Mouse (Mus musculus) gastrocnemius, postnatal 36 days (tissue): ENCODE measurements around the gene Tenm2. TPM values are rescaled to one million over a fixed set of nuclear protein-coding genes. Genes with fewer than 3 reads are reported as not detected.

Experiments
- DNase-seq, 2 experiments: peaks; one replicate each; pipeline ENCODE4 v3.0.0; 2022
- intact Hi-C: fragments of 180-260 bp; cut with DNase I; formaldehyde crosslinking; loops from one replicate; pipeline ENCODE4 v1.15.1; 2025
- total RNA-seq, 2 experiments: library from RNA; stranded (reverse); gene quantifications; 2 replicates each; pipeline ENCODE4 v1.2.3; 2021

The Tenm2 gene
- total RNA-seq, 2 experiments from 2014 or later: 0.26 to 0.57 TPM

GRCm38 (mm10) chr11:36919301-36919700 lies 316.5 kb downstream of the Tenm2 start:
- DNase-seq: no peak
- intact Hi-C loops: no loop called here

DNA sequence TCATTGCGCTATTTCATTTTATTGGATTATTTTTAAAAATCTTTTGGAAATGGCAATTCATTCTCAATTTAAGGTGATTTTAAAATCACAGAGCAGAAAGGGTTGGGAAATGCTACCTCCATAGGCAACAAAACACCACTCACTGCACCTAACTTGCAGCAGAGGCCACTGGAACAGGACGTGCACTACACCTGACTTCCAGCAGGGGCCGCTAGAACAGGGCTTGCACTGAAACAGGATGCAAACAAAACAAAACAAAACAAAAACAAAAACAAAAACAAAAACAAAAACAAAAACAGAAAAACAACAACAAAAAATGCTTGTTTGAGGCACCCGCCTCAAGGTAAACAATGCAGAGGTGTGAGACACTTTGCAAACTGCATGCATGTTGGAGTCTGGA lies 324.4 kb downstream of the Tenm2 start:
- DNase-seq: no peak
- intact Hi-C loops: no loop called here

GRCm38 (mm10) chr11:36909036-36909435 lies 326.7 kb downstream of the Tenm2 start:
- intact Hi-C loops: no loop called here
- no peak for DNase-seq

GRCm38 (mm10) chr11:36902302-36902701 lies 333.5 kb downstream of the Tenm2 start:
- no peak for DNase-seq
- intact Hi-C loops: no loop called here

GRCm38 (mm10) chr11:36893061-36893460 lies 342.7 kb downstream of the Tenm2 start:
- DNase-seq: no peak
- intact Hi-C loops: no loop called here

DNA sequence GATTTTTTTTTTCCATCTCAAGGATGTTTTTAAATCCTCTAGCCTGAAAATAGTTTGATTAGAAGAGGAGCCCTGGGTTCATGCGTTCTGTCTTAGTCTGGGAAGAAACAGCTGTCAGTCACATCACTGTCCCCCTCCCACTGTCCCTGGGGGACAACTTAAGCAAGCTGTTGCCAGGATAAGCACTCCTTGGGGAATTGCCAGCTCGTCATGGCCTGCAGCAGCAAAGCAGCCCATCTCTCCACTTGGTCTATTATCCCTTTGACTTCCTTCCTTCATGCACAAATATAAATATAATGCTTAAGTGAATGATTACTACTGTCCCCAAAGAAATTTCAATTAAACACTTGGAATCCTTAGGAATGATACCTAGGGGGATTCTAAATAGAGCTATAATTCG lies 344.7 kb downstream of the Tenm2 start:
- intact Hi-C loops: no loop called here
- no peak for DNase-seq

GRCm38 (mm10) chr11:36887490-36887889 lies 348.3 kb downstream of the Tenm2 start:
- intact Hi-C loops: no loop called here

GRCm38 (mm10) chr11:36886147-36886546 lies 349.6 kb downstream of the Tenm2 start:
- intact Hi-C loops: no loop called here
- no peak for DNase-seq

More at GRCm38 (mm10) chr11:36887490-36887889, 348.3 kb downstream of the Tenm2 start:
- no peak for DNase-seq

DNA sequence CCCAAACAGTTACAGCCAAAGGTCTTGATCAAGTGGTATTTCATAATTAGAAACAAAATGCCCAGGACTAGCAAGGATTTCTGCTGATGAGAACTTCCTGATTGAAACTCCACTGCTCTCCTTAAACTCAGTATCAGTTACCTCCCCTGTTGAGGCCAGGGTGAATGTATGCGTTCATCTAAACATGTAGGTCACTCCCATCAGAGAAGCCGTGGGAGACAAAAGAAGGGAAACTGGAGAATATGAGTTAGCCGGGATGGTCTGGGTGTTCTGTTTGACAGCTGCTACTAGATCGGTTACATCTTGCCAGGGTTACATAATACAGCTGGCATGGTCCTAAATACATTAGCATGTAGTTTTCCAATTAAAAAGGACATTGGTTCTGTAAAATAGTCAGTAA lies 362.8 kb downstream of the Tenm2 start:
- no peak for DNase-seq
- intact Hi-C loops: no loop called here

DNA sequence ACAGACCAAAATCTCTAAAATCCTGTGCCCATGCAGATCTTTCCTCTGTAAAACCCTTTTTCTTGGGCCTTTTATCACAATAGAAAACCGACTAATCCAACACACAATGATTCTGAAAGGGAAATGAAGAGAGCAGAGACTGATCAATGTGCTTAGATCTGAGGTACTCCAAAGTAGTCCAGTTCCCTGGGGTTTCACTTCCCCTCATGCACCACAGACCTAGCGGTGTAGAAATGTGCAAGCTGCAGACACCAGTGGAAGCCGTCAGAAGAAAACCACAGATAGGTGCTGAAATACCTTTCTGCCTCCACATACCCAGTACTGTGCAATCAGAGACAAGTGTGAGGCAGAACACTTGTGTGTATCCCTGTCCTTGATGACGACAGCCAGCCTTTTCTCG lies 365.2 kb downstream of the Tenm2 start:
- intact Hi-C loops: no loop called here
- DNase-seq: no peak

GRCm38 (mm10) chr11:36851690-36852089 lies 384.1 kb downstream of the Tenm2 start:
- intact Hi-C loops: no loop called here
- no peak for DNase-seq

DNA sequence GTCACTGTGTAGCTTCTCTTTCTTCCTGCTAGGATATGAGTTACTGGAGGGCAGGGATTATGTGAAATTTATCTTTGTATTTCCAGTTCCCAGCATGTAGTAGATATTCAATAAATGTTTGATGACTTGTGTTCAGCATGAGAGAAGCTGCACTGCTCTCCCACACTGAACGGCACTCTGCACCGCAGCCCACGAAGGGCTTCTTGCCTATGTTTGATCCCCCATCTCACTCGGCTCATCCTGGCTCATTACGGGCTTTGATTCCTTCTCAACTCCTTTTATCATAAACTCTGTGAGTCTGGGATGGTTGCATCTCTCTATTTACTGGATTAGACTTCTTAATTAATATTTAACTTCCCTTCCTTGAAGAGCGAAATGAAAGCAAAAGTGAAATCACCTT lies 388.3 kb downstream of the Tenm2 start:
- intact Hi-C loops: no loop called here
- DNase-seq: no peak

- DNase-seq: no peak
- intact Hi-C loops: no loop called here
These were observed 402.9 kb downstream of the Tenm2 start for GRCm38 (mm10) chr11:36832855-36833254.

DNA sequence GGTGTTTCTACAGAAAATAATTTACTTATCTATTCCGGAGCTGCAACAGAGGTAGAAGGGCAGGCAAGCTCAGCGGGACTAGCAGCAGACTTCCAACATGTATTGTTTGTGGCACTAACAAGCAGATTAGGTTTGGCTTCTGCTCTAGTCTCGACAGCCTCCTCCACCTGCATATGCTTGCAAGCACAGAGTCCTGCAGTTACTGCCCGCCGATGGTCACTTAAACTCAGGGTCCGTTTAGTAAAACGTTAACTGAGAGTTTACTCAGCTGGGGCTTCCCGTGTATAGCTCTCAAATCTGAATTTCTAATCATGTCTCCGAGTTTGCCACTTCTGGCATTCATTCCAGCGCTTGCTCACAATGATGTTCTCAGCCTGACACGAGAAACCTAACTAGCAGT lies 404.3 kb downstream of the Tenm2 start:
- DNase-seq: no peak
- intact Hi-C loops: no loop called here

DNA sequence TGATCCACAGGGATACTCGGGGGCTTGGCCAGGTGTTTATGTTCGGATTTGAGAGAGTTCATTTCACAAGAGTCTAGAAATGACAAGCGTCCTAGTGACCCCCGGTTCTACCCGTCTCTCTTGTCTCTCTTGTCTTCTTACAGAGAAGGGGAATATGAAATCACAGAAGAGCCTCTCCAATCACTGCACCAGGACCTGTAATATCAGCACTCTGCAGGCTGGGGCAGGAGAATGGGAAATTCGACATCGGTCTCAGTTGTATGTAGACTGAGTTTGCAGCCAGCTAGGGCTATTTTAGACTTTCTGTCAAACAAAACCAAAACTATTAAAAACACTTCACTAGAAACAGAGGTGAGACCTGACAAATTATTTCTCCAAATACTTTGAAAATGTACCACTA lies 411.1 kb downstream of the Tenm2 start:
- intact Hi-C loops: no loop called here
- DNase-seq: no peak

DNA sequence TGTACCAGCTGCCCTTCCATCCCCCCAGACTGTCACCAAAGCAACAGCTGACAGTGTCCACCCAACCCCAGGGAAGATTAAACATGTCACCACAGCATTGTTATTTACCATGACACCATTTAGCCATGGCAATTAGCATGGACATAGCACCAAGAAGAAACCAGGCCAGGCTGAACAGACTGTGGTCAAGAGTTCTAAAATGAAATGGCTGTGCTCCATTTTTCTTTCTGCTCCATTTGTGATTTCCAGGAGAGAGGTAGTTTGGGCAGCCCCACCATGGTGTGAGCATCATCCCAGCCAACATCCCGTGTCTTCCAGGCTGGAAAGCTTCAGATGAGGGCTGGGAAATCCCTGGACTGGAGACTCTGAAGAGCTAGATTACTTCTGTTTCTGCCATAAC lies 431.1 kb downstream of the Tenm2 start:
- DNase-seq: no peak
- intact Hi-C loops: no loop called here

DNA sequence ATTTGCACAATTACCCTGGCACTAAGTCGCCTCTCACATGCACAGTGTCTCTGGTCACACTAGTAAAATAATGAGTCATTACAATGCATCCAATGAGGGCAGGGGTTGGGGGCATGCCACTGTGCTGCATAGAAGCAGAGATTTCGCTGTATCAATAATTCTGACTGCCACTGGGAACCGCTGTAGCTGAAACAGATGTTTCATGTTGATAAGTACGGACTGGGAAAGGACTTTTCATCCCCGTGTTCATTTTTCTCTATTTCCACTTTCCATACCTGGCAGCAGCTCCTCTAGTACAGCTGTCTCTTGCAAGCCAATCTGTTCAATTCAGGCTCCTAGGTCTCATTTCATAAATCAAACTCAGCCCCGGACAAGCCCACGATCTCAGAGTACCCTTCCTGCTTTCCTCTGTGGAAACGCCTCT lies 433.5 kb downstream of the Tenm2 start:
- intact Hi-C loops: no loop called here
- no peak for DNase-seq

GRCm38 (mm10) chr11:36801683-36802082 lies 434.1 kb downstream of the Tenm2 start:
- intact Hi-C loops: no loop called here
- DNase-seq: no peak

DNA sequence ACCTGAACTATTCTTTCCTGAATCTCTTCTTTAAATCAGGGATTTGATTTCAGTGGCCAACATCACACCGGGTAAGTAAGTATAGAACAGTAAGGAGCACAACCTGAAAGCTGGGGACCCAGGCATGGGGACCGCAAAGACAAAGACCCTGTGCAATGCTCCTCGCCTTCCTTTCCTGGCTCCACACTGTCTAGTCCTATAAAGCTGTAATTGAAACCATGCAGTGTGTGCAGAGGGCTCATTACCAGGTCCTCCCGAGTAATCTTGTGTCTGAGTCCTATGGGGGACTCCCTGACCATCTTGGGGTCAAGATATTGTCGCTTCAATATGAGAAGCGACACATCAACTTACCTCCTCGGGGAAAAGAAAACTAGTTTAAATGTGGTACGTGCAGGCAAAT lies 436.4 kb downstream of the Tenm2 start:
- DNase-seq: no peak
- intact Hi-C loops: no loop called here

DNA sequence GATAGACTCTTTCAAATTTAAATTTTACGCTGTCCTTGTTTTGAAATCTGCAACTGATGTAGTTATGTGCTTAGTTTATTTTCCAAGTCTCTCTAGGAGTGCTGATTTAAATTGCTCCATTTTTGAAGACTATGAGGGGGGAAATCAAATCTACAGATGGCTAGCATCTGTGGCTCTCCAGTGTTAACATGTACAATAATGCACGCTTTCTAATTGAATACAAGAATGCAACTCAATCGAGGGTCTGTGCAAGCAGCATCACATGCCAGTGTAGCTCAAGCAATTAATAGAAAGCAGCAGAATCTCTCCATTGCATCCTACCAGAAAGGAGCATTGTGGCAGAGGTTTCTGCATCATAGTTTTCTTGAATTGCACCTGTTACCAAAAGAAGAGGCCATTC lies 477.8 kb downstream of the Tenm2 start:
- no peak for DNase-seq
- intact Hi-C loops: no loop called here

DNA sequence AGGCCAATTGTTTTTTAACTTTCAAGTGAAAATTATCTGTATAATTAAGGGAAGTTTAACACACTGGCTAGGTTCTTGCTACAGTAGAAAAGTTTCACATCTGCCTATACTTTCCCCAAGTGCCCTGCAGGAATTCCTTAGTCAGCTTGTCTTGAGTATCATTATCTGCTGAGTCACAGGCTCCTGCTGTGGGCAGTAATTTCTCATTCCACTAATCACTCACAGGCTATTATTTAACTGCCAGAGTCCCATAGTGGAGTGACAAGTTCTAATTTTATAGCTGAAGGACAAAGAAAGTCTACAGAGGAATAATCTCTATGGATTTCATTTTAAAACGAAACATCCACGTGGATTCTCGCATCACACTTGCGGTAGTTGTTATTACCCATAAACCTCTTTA lies 489.5 kb downstream of the Tenm2 start:
- intact Hi-C loops: no loop called here
- no peak for DNase-seq

DNA sequence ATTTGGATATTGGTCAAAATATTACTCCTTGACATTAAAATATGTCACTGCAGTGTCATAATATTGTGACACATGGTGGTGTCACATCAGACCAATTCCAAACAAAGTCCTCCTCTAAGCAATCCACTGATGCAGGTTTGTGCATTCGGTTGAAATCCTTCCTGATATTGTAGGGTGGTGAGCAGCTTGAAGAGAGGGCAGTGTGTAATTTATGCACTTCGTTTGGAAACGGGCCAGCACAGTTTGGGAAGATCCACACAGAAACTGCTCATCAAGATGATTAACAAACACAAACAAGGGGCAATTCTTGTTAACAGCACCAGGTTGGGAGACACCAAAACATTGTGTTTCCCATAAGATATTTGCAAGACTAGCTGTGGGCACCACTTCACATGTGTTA lies 508.0 kb downstream of the Tenm2 start:
- DNase-seq: no peak
- intact Hi-C loops: loop anchor here (10.0 kb wide), 1 partner anchor 303 kb away; no protein-coding TSS in a partner anchor

DNA sequence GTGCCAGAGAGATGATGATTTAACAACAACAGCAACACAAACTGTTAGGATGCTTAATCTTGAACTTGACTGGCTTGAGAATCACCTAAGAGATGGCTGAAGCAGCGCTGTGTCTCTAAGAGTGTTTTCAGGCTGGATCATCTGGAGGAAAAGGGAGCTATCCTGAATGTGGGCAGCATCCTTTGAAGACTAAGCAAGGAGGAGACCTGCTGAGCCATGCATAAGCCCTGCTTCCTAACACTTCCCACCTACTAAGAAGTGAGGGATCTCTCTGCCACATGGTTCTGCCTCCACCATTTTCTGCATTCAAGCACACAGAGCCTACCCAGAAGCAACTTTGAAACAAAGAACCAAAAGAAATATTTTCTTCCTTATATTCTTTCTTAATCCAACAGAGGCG lies 532.9 kb downstream of the Tenm2 start:
- no peak for DNase-seq
- intact Hi-C loops: no loop called here

DNA sequence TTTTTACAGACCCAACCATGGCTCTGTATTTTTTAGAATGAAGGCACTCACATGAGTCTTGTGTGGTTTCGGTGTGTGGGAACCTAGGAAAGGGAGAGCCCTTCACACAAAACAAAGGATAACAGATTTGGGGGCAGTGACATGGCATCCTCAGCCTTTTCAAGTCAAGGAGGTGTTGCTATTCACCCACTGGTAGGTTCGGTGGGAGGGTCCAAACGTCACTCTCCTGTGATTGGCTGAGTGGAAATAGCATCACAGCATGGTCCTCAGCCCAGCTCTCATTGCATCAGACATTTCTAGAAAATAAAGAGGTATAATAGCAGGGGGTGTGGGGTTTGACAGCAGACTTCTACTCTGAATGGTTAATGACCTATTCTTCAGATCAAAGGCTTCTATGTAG lies 534.8 kb downstream of the Tenm2 start:
- DNase-seq: no peak

More for the DNA sequence above, 534.8 kb downstream of the Tenm2 start:
- intact Hi-C loops: no loop called here
